Mouse (Mus musculus) heart, embryonic 12.5 days (tissue): ENCODE measurements around the gene Atf6. TPM values are rescaled to one million over a fixed set of nuclear protein-coding genes. Genes with fewer than 3 reads are reported as not detected.

Experiments used
- ATAC-seq: fragments of 200-750 bp; cut with Nextera tagmentation; 2 replicates; pipeline ENCODE4 v1.8.0; 2017; ENCODE audit warnings: moderate TSS enrichment, moderate library complexity; ENCODE audit not compliant: insufficient number of reproducible peaks, low FRiP score
- H3K27ac ChIP-seq: fragments of 300-500 bp; sonication (generic); 2 replicates; pipeline ENCODE4 v1.5.1; 2016; ENCODE audit warnings: mild to moderate bottlenecking, moderate library complexity; ENCODE audit not compliant: poor library complexity, severe bottlenecking
- H3K27me3 ChIP-seq: fragments of 300-500 bp; sonication (generic); replicated peaks from 2 replicates; pipeline ENCODE4 v1.6.1; 2016; ENCODE audit warnings: mild to moderate bottlenecking, moderate library complexity
- H3K36me3 ChIP-seq: fragments of 300-500 bp; sonication (generic); 2 replicates; pipeline ENCODE4 v1.6.1; 2016; ENCODE audit warnings: mild to moderate bottlenecking, moderate library complexity
- H3K4me1 ChIP-seq: fragments of 300-500 bp; sonication (generic); replicated peaks from 2 replicates; pipeline ENCODE4 v1.6.1; 2016; ENCODE audit warnings: mild to moderate bottlenecking
- H3K4me2 ChIP-seq: fragments of 300-500 bp; sonication (generic); 2 replicates; pipeline ENCODE4 v1.6.1; 2016; ENCODE audit warnings: mild to moderate bottlenecking, moderate library complexity
- H3K4me3 ChIP-seq: fragments of 300-500 bp; sonication (generic); 2 replicates; pipeline ENCODE4 v1.5.1; 2016; ENCODE audit warnings: mild to moderate bottlenecking
- H3K9ac ChIP-seq: fragments of 300-500 bp; sonication (generic); 2 replicates; pipeline ENCODE4 v1.6.1; 2016; ENCODE audit warnings: mild to moderate bottlenecking, moderate library complexity
- H3K9me3 ChIP-seq: fragments of 300-500 bp; sonication (generic); replicated peaks from 2 replicates; pipeline ENCODE4 v1.6.1; 2016; ENCODE audit warnings: mild to moderate bottlenecking, moderate library complexity
- WGBS: fragments of 180-500 bp; shearing (Covaris S2); methylation state at CpG from one replicate; pipeline ENCODE4 v1.1.7; 2016; 5-methylcytosine and 5-hydroxymethylcytosine counted together
- polyA plus RNA-seq: library from polyadenylated mRNA; unstranded; fragments of >200 nt; fragmentation: Nextera tagmentation; extraction: Ambion mirVana; gene quantifications from 2 replicates; pipeline ENCODE4 v1.2.1, GENCODE M21; 2016

Gene Atf6
- polyA plus RNA-seq, 1 experiment from 2014 or later, result 15.0 TPM

GRCm38 (mm10) chr1:170721560-170721959, 146.0 kb downstream of the Atf6 start:
- no peaks in the 10 kb centered on the region for H3K36me3 ChIP-seq
- no peak overlapping the region for H3K9ac ChIP-seq
- no peak for ATAC-seq
- no peaks in the 10 kb centered on the region for H3K9me3 ChIP-seq
- H3K4me2 ChIP-seq, result no peak overlapping the region
- WGBS, result 75% methylated on average over 5 of the region's 5 CpGs
- H3K27me3 ChIP-seq, result 0 out of 2 replicates have a peak, but pooled peaks cover 3% of the 10 kb centered on the region
- 0 out of 2 replicates have a peak, but pooled peaks cover 5% of the 10 kb centered on the region for H3K4me1 ChIP-seq
- H3K27ac ChIP-seq, result no peak overlapping the region
- no peak overlapping the region for H3K4me3 ChIP-seq

GRCm38 (mm10) chr1:170718133-170718810, 149.3 kb downstream of the Atf6 start:
- no peak overlapping the region for H3K4me2 ChIP-seq
- ATAC-seq, result no peak

DNA sequence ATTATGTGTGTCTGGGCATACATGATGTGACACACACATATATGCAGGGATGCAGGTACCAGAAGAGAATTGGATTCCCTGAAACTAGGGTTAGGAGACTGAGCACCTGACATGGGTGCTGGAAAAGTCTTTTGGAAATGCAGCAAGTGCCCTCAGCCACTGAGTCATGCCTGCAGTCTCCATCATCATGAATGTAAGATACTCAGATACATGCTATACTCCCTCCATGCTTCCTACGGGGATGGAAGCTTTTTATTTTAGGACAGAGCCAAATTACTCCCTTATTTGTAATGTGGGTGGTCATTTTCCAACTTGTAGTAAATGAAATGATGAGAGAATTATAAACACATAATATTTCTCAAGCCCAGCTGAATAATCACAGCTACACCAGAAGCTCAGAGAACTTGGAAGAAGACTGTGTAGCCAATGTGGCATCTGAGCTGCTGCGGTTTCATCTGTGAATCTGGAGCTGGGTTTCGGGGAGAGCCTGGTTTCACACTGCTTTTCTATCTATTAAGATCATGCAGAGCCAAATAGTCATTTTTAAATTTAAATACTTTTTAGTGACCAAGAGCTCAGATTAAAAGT, 150.2 kb downstream of the Atf6 start:
- H3K36me3 ChIP-seq, result no peaks in the 10 kb centered on the region
- no peak overlapping the region for H3K4me2 ChIP-seq
- ATAC-seq, result no peak
- H3K27ac ChIP-seq, result no peak overlapping the region
- 0 out of 2 replicates have a peak, but pooled peaks cover 5% of the 10 kb centered on the region for H3K4me1 ChIP-seq
- H3K9ac ChIP-seq, result no peak overlapping the region
- 92% methylated on average over 3 of the region's 3 CpGs for WGBS
- H3K27me3 ChIP-seq, result 0 out of 2 replicates have a peak, but pooled peaks cover 3% of the 10 kb centered on the region
- H3K4me3 ChIP-seq, result no peak overlapping the region
- H3K9me3 ChIP-seq, result no peaks in the 10 kb centered on the region

More at GRCm38 (mm10) chr1:170718133-170718810, 149.3 kb downstream of the Atf6 start:
- H3K9me3 ChIP-seq, result no peaks in the 10 kb centered on the region
- 82% methylated on average over 8 of the region's 8 CpGs for whole genome bisulfite sequencing
- H3K4me3 ChIP-seq, result no peak overlapping the region
- no peak overlapping the region for H3K9ac ChIP-seq
- H3K27me3 ChIP-seq, result 0 out of 2 replicates have a peak, but pooled peaks cover 3% of the 10 kb centered on the region
- no peaks in the 10 kb centered on the region for H3K36me3 ChIP-seq
- H3K4me1 ChIP-seq, result 0 out of 2 replicates have a peak, but pooled peaks cover 5% of the 10 kb centered on the region
- no peak overlapping the region for H3K27ac ChIP-seq

DNA sequence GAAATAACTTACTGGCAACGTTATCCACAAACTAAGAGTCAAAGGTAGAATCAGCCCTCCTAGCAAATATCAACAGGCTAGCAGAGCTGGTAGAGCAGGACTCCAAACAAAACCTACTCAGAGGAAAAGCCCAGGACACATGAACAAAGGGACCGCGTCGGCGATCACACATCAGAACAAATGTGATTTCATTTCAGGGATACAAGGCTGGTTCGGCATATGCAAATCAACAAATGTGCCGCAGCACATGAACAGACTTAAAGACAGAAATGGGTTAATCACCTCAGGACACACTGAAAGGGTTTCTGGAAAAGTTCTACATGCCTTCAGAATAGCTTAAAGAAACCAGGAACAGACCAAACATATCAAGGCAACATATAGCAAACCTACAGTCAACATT, 155.8 kb downstream of the Atf6 start:
- H3K4me3 ChIP-seq, result no peak overlapping the region
- no peak overlapping the region for H3K9ac ChIP-seq
- peaks cover 17% of the 10 kb centered on the region for H3K36me3 ChIP-seq
- no peak overlapping the region for H3K4me2 ChIP-seq
- H3K27ac ChIP-seq, result no peak overlapping the region
- 96% methylated on average over 7 of the region's 7 CpGs for WGBS
- H3K27me3 ChIP-seq, result no peaks in the 10 kb centered on the region
- peaks cover 15% of the 10 kb centered on the region for H3K4me1 ChIP-seq
- no peaks in the 10 kb centered on the region for H3K9me3 ChIP-seq
- no peak for ATAC-seq

GRCm38 (mm10) chr1:170709969-170710368, 157.6 kb downstream of the Atf6 start:
- WGBS, result 82% methylated on average over 3 of the region's 3 CpGs
- Histone ChIP-seq H3K9me3 (no peaks in the 10 kb centered on the region), H3K4me1 (peaks cover 15% of the 10 kb centered on the region), H3K27me3 (no peaks in the 10 kb centered on the region), H3K9ac (no peak overlapping the region), H3K36me3 (peaks cover 17% of the 10 kb centered on the region), H3K4me2 (no peak overlapping the region), H3K4me3 (no peak overlapping the region), H3K27ac (no peak overlapping the region)
- ATAC-seq, result no peak

DNA sequence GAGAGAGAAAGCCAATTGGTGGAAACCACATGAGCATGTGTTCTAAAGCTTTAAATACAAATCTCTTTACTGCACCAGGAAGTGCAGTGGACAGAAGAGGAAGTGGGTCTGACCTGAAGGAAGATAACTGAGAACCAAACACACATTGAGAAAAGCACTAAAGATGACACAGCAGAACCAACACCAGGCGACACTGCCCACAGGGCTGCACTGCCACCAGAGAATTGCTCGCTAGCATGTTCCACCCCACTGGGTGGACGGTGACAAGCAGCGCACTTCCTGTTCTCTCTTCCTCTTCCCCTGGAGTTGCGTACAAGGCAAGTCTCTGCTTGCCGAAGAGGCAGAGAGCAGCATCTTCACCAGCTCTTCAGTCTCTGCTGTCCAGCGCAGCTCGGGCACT, 158.1 kb downstream of the Atf6 start:
- 84% methylated on average over 8 of the region's 8 CpGs for WGBS
- H3K4me3 ChIP-seq, result no peak overlapping the region
- no peak overlapping the region for H3K27ac ChIP-seq
- peaks cover 15% of the 10 kb centered on the region for H3K4me1 ChIP-seq
- no peak overlapping the region for H3K9ac ChIP-seq
- H3K4me2 ChIP-seq, result no peak overlapping the region
- no peak for ATAC-seq
- H3K27me3 ChIP-seq, result no peaks in the 10 kb centered on the region
- peaks cover 17% of the 10 kb centered on the region for H3K36me3 ChIP-seq
- no peaks in the 10 kb centered on the region for H3K9me3 ChIP-seq

DNA sequence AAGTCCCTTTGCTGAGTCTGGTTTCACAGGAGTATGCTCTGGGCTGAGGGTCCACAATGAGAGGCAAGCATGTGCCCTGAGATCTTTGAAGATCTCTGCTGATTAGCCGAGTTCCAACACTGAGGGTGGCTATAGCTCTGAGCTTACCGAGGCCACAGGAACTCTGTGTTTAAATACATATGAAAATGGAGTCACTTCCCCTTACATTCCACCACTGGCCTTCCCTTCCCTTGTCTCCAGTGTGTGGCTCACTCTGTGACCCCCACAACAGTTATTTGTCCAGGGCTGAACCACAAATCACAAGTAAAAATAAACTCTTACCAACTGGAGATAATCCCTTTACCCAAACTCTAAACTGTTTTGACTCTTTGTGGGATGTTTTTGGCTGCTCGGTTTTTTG, 158.5 kb downstream of the Atf6 start:
- Histone ChIP-seq H3K9ac (no peak overlapping the region), H3K9me3 (no peaks in the 10 kb centered on the region), H3K4me3 (no peak overlapping the region), H3K27me3 (no peaks in the 10 kb centered on the region), H3K4me2 (no peak overlapping the region), H3K27ac (no peak overlapping the region), H3K4me1 (peaks cover 15% of the 10 kb centered on the region), H3K36me3 (peaks cover 17% of the 10 kb centered on the region)
- ATAC-seq, result no peak
- 73% methylated on average over 3 of the region's 3 CpGs for whole genome bisulfite sequencing

GRCm38 (mm10) chr1:170706046-170706445, 161.5 kb downstream of the Atf6 start:
- H3K4me1 ChIP-seq, result peaks cover 15% of the 10 kb centered on the region
- no peak overlapping the region for H3K27ac ChIP-seq
- H3K9ac ChIP-seq, result no peak overlapping the region
- no peaks in the 10 kb centered on the region for H3K27me3 ChIP-seq
- WGBS, result 85% methylated on average over 4 of the region's 4 CpGs
- H3K4me3 ChIP-seq, result no peak overlapping the region
- no peak for ATAC-seq
- no peak overlapping the region for H3K4me2 ChIP-seq
- H3K36me3 ChIP-seq, result peaks cover 17% of the 10 kb centered on the region
- H3K9me3 ChIP-seq, result no peaks in the 10 kb centered on the region

DNA sequence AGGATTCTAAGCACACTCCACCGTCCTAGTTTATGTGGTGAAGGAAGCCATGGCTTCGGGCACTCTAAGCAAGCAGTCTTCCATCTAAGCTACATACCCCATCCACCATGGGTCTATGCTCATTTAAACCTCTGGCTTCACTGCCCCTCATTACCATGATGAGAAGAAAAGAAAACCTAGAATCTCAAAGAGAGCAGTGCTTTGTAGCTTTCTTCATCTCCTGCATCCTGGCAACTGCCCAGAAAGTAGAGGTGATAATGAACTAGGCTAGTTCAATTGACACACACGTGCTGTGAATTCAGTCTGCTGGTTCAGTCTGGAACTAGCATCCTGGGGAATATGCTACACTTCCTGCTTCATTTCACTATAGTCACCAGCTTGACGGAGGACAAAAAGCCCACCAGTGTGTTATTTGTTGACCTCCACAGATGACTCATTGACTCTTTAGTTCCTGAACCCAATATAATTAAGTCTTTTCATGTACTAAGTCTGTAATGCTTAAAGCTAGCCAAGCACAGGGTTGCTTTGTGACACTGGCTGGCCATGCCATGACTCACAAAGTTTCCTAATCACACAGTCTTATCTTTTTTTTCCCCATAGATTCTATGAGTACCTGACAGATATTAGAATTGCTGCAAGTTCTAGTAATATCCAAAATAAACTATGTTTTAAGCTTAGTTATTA, 162.5 kb downstream of the Atf6 start:
- H3K9ac ChIP-seq, result no peak overlapping the region
- H3K27ac ChIP-seq, result no peak overlapping the region
- H3K4me2 ChIP-seq, result no peak overlapping the region
- no peak for ATAC-seq
- H3K27me3 ChIP-seq, result no peaks in the 10 kb centered on the region
- no peaks in the 10 kb centered on the region for H3K9me3 ChIP-seq
- no peak overlapping the region for H3K4me3 ChIP-seq
- peaks cover 15% of the 10 kb centered on the region for H3K4me1 ChIP-seq
- H3K36me3 ChIP-seq, result peaks cover 17% of the 10 kb centered on the region
- 64% methylated on average over 4 of the region's 4 CpGs for WGBS

GRCm38 (mm10) chr1:170704103-170704502, 163.5 kb downstream of the Atf6 start:
- Histone ChIP-seq H3K4me1 (peaks cover 18% of the 10 kb centered on the region), H3K9ac (no peak overlapping the region), H3K27me3 (no peaks in the 10 kb centered on the region), H3K4me2 (no peak overlapping the region), H3K9me3 (no peaks in the 10 kb centered on the region), H3K4me3 (no peak overlapping the region), H3K36me3 (peaks cover 11% of the 10 kb centered on the region; the same call in 1 of the 2 replicates), H3K27ac (no peak overlapping the region)
- ATAC-seq, result no peak
- WGBS, result 95% methylated on average over 6 of the region's 6 CpGs

DNA sequence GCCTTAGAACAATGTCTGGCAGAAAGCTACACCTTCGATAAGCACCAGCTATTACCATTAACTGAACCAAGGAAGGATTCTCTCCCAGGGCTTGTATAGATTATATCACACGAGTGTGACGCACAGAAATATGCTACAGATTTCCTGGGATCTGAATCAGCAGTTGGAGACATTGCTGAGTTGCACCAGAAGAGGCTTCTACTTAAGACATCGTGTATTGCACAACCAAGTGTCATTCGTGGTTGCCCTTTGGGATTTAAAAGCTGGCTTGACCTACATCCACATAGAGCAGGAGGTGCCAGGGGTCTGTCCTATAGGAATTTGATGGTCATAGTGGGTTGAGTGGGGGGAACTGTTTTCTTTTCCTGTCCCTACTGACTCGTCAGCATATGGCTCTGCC, 164.6 kb downstream of the Atf6 start:
- no peak for ATAC-seq
- Histone ChIP-seq H3K27ac (no peak overlapping the region), H3K9me3 (no peaks in the 10 kb centered on the region), H3K4me3 (no peak overlapping the region), H3K9ac (no peak overlapping the region), H3K27me3 (no peaks in the 10 kb centered on the region), H3K4me1 (peaks cover 8% of the 10 kb centered on the region), H3K36me3 (peaks cover 6% of the 10 kb centered on the region; the same call in 1 of the 2 replicates), H3K4me2 (no peak overlapping the region)
- 80% methylated on average over 6 of the region's 6 CpGs for WGBS
